Mouse (Mus musculus) adrenal gland, postnatal 36 days (tissue): ENCODE measurements around the gene Maml3. TPM values are rescaled to one million over a fixed set of nuclear protein-coding genes. Genes with fewer than 3 reads are reported as not detected.

Experiments
- DNase-seq, 2 experiments: peaks; one replicate each; pipeline ENCODE4 v3.0.0; 2021; ENCODE audit warnings: mixed read lengths in 1 of 2
- total RNA-seq, 2 experiments: library from RNA; stranded (reverse); gene quantifications; 2 replicates each; pipeline ENCODE4 v1.2.3; 2021

Gene Maml3
- total RNA-seq, 2 experiments from 2014 or later, result 7.6 to 9.9 TPM

GRCm38 (mm10) chr3:51871346-51871745 lies 233.5 kb downstream of the Maml3 start:
- no peak for DNase-seq

- no peak for DNase-seq
Observed at GRCm38 (mm10) chr3:51869980-51870379, 234.9 kb downstream of the Maml3 start.

- no peak for DNase-seq
Observed at GRCm38 (mm10) chr3:51868857-51869256, 236.0 kb downstream of the Maml3 start.

GRCm38 (mm10) chr3:51866446-51866845 lies 238.4 kb downstream of the Maml3 start:
- DNase-seq, result no peak

- DNase-seq, result no peak
Observed at GRCm38 (mm10) chr3:51861631-51862030, 243.2 kb downstream of the Maml3 start.

- no peak for DNase-seq
Observed at GRCm38 (mm10) chr3:51860458-51860857, 244.4 kb downstream of the Maml3 start.

GRCm38 (mm10) chr3:51859208-51859607 lies 245.7 kb downstream of the Maml3 start:
- DNase-seq, result no peak

GRCm38 (mm10) chr3:51854152-51854551 lies 250.7 kb downstream of the Maml3 start:
- no peak for DNase-seq

- no peak for DNase-seq
Observed at GRCm38 (mm10) chr3:51853610-51854009, 251.3 kb downstream of the Maml3 start.

GRCm38 (mm10) chr3:51852692-51853091 lies 252.2 kb downstream of the Maml3 start:
- no peak for DNase-seq

- DNase-seq, result no peak
Observed at GRCm38 (mm10) chr3:51851596-51851995, 253.3 kb downstream of the Maml3 start.

GRCm38 (mm10) chr3:51849462-51849861 lies 255.4 kb downstream of the Maml3 start:
- DNase-seq, result no peak

- no peak for DNase-seq
Observed at GRCm38 (mm10) chr3:51847262-51847661, 257.6 kb downstream of the Maml3 start.

- no peak for DNase-seq
Observed at GRCm38 (mm10) chr3:51844255-51844654, 260.6 kb downstream of the Maml3 start.

GRCm38 (mm10) chr3:51842140-51842539 lies 262.7 kb downstream of the Maml3 start:
- no peak for DNase-seq

GRCm38 (mm10) chr3:51841598-51841997 lies 263.3 kb downstream of the Maml3 start:
- no peak for DNase-seq

- no peak for DNase-seq
Observed at GRCm38 (mm10) chr3:51841177-51841576, 263.7 kb downstream of the Maml3 start.

GRCm38 (mm10) chr3:51840095-51840805 lies 264.6 kb downstream of the Maml3 start:
- no peak for DNase-seq

- DNase-seq, result no peak
Observed at GRCm38 (mm10) chr3:51839353-51839715, 265.5 kb downstream of the Maml3 start.

GRCm38 (mm10) chr3:51838696-51839352 lies 266.1 kb downstream of the Maml3 start:
- DNase-seq, result no peak

GRCm38 (mm10) chr3:51832985-51833384 lies 271.9 kb downstream of the Maml3 start:
- peak in 1 of 2 experiments; percentile 20 for DNase-seq

- no peak for DNase-seq
Observed at GRCm38 (mm10) chr3:51830821-51831429, 274.0 kb downstream of the Maml3 start.

GRCm38 (mm10) chr3:51825530-51825929 lies 279.3 kb downstream of the Maml3 start:
- DNase-seq, result no peak
